Mouse (Mus musculus) mature B cell (primary cell): ENCODE measurements around the gene Myh9.

Experiments used
- in situ Hi-C: fragments of 300-500 bp; cut with MboI; formaldehyde crosslinking; loops from 2 replicates; pipeline ENCODE4 v1.14.3; 2019

Myh9 gene

GRCm38 (mm10) chr15:77788356-77788755, 53.6 kb downstream of the Myh9 start:
- in situ Hi-C loops: no loop called here

GRCm38 (mm10) chr15:77785807-77786206, 56.2 kb downstream of the Myh9 start:
- in situ Hi-C loops: no loop called here

- in situ Hi-C loops: no loop called here
Measured at GRCm38 (mm10) chr15:77784039-77784824, 57.7 kb downstream of the Myh9 start.

- in situ Hi-C loops: no loop called here
Measured at GRCm38 (mm10) chr15:77782449-77783014, 59.4 kb downstream of the Myh9 start.

- in situ Hi-C loops: no loop called here
Measured at GRCm38 (mm10) chr15:77775186-77775963, 66.6 kb downstream of the Myh9 start.

- in situ Hi-C loops: no loop called here
Measured at GRCm38 (mm10) chr15:77774303-77774702, 67.7 kb downstream of the Myh9 start.

GRCm38 (mm10) chr15:77773099-77773915, 68.7 kb downstream of the Myh9 start:
- in situ Hi-C loops: no loop called here

GRCm38 (mm10) chr15:77770942-77771341, 71.0 kb downstream of the Myh9 start:
- in situ Hi-C loops: no loop called here

GRCm38 (mm10) chr15:77770341-77770740, 71.6 kb downstream of the Myh9 start:
- in situ Hi-C loops: no loop called here

GRCm38 (mm10) chr15:77766981-77767380, 75.0 kb downstream of the Myh9 start:
- in situ Hi-C loops: no loop called here

- in situ Hi-C loops: no loop called here
Measured at GRCm38 (mm10) chr15:77765484-77766093, 76.4 kb downstream of the Myh9 start.

GRCm38 (mm10) chr15:77764391-77765006, 77.5 kb downstream of the Myh9 start:
- in situ Hi-C loops: no loop called here

- in situ Hi-C loops: no loop called here
Measured at GRCm38 (mm10) chr15:77763702-77764101, 78.3 kb downstream of the Myh9 start.

GRCm38 (mm10) chr15:77763050-77763449, 78.9 kb downstream of the Myh9 start:
- in situ Hi-C loops: no loop called here

GRCm38 (mm10) chr15:77761561-77762380, 80.2 kb downstream of the Myh9 start:
- in situ Hi-C loops: no loop called here

GRCm38 (mm10) chr15:77761083-77761482, 80.9 kb downstream of the Myh9 start:
- in situ Hi-C loops: no loop called here

GRCm38 (mm10) chr15:77760037-77760436, 81.9 kb downstream of the Myh9 start:
- in situ Hi-C loops: no loop called here

GRCm38 (mm10) chr15:77757586-77758226, 84.3 kb downstream of the Myh9 start:
- in situ Hi-C loops: no loop called here

- in situ Hi-C loops: no loop called here
Measured at GRCm38 (mm10) chr15:77756848-77757247, 85.1 kb downstream of the Myh9 start, which contains the start of gene Apol8. Apol8 (minus strand) TSS chr15:77757003.

GRCm38 (mm10) chr15:77756081-77756480, 85.9 kb downstream of the Myh9 start:
- in situ Hi-C loops: no loop called here
